Mouse (Mus musculus) MEL (cell line): Measurements from ENCODE around the gene Lasp1.

Experiments used
- CTCF ChIP-seq, 3 experiments: IDR thresholded peaks in 2 of 3; conservative IDR thresholded peaks in 1 of 3; 2 replicates each; pipeline ENCODE4 v1.5.1; 2011 to 2012; ENCODE audit warnings: low read length in 3 of 3, low read depth in 2 of 3, mild to moderate bottlenecking in 2 of 3, improper control_type of control experiment in 1 of 3, inconsistent platforms in 1 of 3, mixed read lengths in 1 of 3, moderate library complexity in 1 of 3; ENCODE audit not compliant: control insufficient read depth in 1 of 3, insufficient read depth in 1 of 3, poor library complexity in 1 of 3, severe bottlenecking in 1 of 3
- EP300 ChIP-seq, 2 experiments: IDR thresholded peaks; 2 replicates each; pipeline ENCODE4 v1.6.1; 2011; ENCODE audit warnings: improper control_type of control experiment in 2 of 2, low read length in 2 of 2, low read depth in 1 of 2, mild to moderate bottlenecking in 1 of 2
- NRF1 ChIP-seq: IDR thresholded peaks from 2 replicates; pipeline ENCODE4 v1.6.1; 2014; ENCODE audit warnings: low read depth, mild to moderate bottlenecking, inconsistent platforms, low read length, improper control_type of control experiment, moderate library complexity; ENCODE audit not compliant: poor library complexity, insufficient read depth, severe bottlenecking
- POLR2A ChIP-seq, 2 experiments: IDR thresholded peaks; 2 replicates each; pipeline ENCODE4 v1.6.1; 2011 to 2012; ENCODE audit warnings: low read length in 2 of 2, mild to moderate bottlenecking in 2 of 2, control low read depth in 1 of 2, improper control_type of control experiment in 1 of 2, low read depth in 1 of 2, moderate library complexity in 1 of 2; ENCODE audit not compliant: control insufficient read depth in 1 of 2, insufficient read depth in 1 of 2, poor library complexity in 1 of 2
- POLR2AphosphoS2 ChIP-seq: IDR thresholded peaks from 2 replicates; pipeline ENCODE4 v1.6.1; 2011; ENCODE audit warnings: low read length, improper control_type of control experiment
- ZC3H11A ChIP-seq: IDR thresholded peaks from 2 replicates; pipeline ENCODE4 v1.6.1; 2012; ENCODE audit warnings: low read depth, mild to moderate bottlenecking, inconsistent platforms, low read length, improper control_type of control experiment

- TF ChIP-seq POLR2AphosphoS2 (no peak), NRF1 (no peak), POLR2A (IDR thresholded peaks at IDR 0.05; ENCODE audit: control insufficient read depth in 1 of 2, insufficient read depth in 1 of 2, low read depth in 1 of 2, low read length in 2 of 2, poor library complexity in 1 of 2) (no peak), CTCF (IDR thresholded peaks at IDR 0.05 in 2 of 3, conservative IDR thresholded peaks at IDR 0.05 in 1 of 3; ENCODE audit: control insufficient read depth in 1 of 3, insufficient read depth in 1 of 3, low read depth in 2 of 3, low read length in 3 of 3, poor library complexity in 1 of 3, severe bottlenecking in 1 of 3) (no peak), EP300 (IDR thresholded peaks at IDR 0.05; ENCODE audit: low read depth in 1 of 2, low read length in 2 of 2) (no peak), ZC3H11A (no peak)
Measured at GRCm38 (mm10) chr11:97753277-97753676, 45.5 kb upstream of the Lasp1 start.
